Mouse (Mus musculus): ENCODE data around the gene Fam166b.

DNA sequence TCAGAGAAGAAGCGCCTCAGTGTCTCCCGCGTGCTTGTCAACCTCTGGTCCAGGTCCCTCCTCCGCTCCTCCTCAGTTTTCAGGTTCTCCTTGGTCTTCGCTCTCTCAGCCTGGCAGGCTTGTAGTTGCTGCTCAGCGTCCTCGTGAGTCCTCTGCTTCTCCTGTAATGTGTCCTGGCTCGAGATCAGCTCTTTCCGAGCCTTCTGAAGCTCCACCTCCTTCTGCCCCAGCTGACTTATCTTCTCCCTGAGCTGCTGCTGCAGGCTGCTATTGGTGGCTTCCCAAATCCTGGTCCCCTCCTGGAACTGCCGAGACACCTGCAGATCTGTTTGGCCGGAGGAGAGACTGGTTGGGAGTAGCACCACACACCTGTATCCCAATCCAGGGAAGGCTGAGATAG lies 23.4 kb upstream of the Fam166b start:
- TF ChIP-seq CTCF (IDR thresholded peaks at IDR 0.05; ENCODE audit: control insufficient read depth, insufficient read depth, insufficient replicate concordance, low read depth, low read length) (no peak), POLR2A (IDR thresholded peaks at IDR 0.05; ENCODE audit: control insufficient read depth, low read depth, low read length) (no peak)
